Mouse (Mus musculus): Measurements from ENCODE around the gene Eif2b4. TPM values are rescaled to one million over a fixed set of nuclear protein-coding genes. Genes with fewer than 3 reads are reported as not detected.

Gene Eif2b4
- 39.1 TPM for polyA plus RNA-seq (2015; fragmentation: Illumina TruSeq; extraction: RNeasy Lipid Tissue Mini Kit (QIAGEN cat#74804); ENCODE audit: low read depth, low replicate concordance)

GRCm38 (mm10) chr5:31192939-31193630 lies at the start of gene Eif2b4, which contains the start of gene Snx17:
Gene Eif2b4 (minus strand): TSS chr5:31193430.
Gene Snx17 (plus strand): TSS chr5:31193227.

GRCm38 (mm10) chr5:31240637-31241521 lies 47.6 kb upstream of the Eif2b4 start, which contains the start of the genes Nrbp1 and Gm9970:
Gene Nrbp1 (plus strand): TSS chr5:31240864.
Gene Gm9970 (minus strand): TSS chr5:31241232.

DNA sequence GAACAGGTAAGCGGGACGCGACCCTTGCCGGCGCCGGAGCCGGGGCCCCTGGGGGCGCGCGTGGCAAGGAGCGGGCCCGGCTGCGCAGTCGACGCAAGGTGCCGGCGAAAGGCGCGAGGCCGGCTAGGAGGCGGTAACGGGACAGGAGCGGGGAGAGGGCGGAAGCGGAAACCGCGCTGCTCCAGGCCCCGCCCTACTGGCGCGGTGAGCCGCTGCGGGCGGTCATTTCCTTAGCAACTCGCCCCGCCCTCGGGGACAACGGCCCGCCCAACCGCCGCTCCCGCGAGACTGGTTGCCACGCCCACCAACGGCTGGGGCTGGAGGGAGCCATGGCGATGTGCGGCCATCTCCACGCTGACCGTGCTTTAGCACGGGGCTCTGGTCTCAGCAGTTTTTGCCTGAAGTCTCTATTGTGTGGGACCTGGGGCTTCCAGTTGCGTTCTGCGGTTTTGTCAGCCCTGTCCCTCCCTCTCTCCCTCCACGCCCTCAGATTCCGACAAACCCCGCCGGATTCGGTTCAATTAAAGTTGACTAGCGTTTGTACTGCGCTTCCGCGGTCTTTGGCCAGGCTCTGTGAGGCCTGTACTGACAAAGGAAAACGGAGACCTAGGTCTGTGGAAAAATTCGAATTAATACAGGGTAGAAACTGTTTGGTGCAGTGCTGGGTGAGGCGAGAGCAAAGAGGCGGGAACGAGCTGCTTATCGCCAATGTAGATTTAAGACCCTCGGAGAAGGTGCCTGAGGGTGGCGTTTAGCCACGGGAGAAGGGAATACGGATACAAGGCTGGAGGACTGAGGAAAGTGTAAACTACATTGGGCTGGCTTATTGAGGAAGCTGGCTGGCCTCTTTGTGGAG lies 27.4 kb upstream of the Eif2b4 start, which contains the start of gene Ppm1g:
Gene Ppm1g, minus strand, starts transcription at position 240 of the 856 bp plus-strand sequence.

GRCm38 (mm10) chr5:31201742-31202590 lies 8.7 kb upstream of the Eif2b4 start, which contains the start of gene Zfp513:
Gene Zfp513 (minus strand): TSS chr5:31202303.

GRCm38 (mm10) chr5:31179766-31180630 lies 13.2 kb downstream of the Eif2b4 start, which contains the start of the genes Gm29609 and Gtf3c2:
Gene Gm29609 (minus strand): TSS chr5:31179911.
Gene Gtf3c2 (minus strand): TSS chr5:31180144.

GRCm38 (mm10) chr5:31154152-31154553 lies 39.1 kb downstream of the Eif2b4 start, which contains the start of gene Mpv17:
Gene Mpv17 (minus strand): TSS chr5:31154251.

GRCm38 (mm10) chr5:31138241-31138967 lies 54.8 kb downstream of the Eif2b4 start, which contains the start of gene Ucn:
Gene Ucn (minus strand): TSS chr5:31138829.

Other genes starting within 250 kb of the Eif2b4 start
- gene Cgref1, start 247.8 kb downstream of the Eif2b4 start, polyA plus RNA-seq (2015; fragmentation: Illumina TruSeq; extraction: RNeasy Lipid Tissue Mini Kit (QIAGEN cat#74804); ENCODE audit: low read depth, low replicate concordance), result 26.6 TPM
- gene Preb, start 233.1 kb downstream of the Eif2b4 start, polyA plus RNA-seq (2015; fragmentation: Illumina TruSeq; extraction: RNeasy Lipid Tissue Mini Kit (QIAGEN cat#74804); ENCODE audit: low read depth, low replicate concordance), result 116 TPM
- gene Tcf23, start 224.8 kb downstream of the Eif2b4 start, polyA plus RNA-seq (2015; fragmentation: Illumina TruSeq; extraction: RNeasy Lipid Tissue Mini Kit (QIAGEN cat#74804); ENCODE audit: low read depth, low replicate concordance), result 0.37 TPM
- 160 TPM for gene Atraid, start 145.1 kb downstream of the Eif2b4 start, polyA plus RNA-seq (2015; fragmentation: Illumina TruSeq; extraction: RNeasy Lipid Tissue Mini Kit (QIAGEN cat#74804); ENCODE audit: low read depth, low replicate concordance)
- gene Slc5a6, start 144.5 kb downstream of the Eif2b4 start, polyA plus RNA-seq (2015; fragmentation: Illumina TruSeq; extraction: RNeasy Lipid Tissue Mini Kit (QIAGEN cat#74804); ENCODE audit: low read depth, low replicate concordance), result 22.1 TPM
- 7.9 TPM for gene Cad, start 138.7 kb downstream of the Eif2b4 start, polyA plus RNA-seq (2015; fragmentation: Illumina TruSeq; extraction: RNeasy Lipid Tissue Mini Kit (QIAGEN cat#74804); ENCODE audit: low read depth, low replicate concordance)
- not detected for gene Dnajc5g, start 87.1 kb downstream of the Eif2b4 start, polyA plus RNA-seq (2015; fragmentation: Illumina TruSeq; extraction: RNeasy Lipid Tissue Mini Kit (QIAGEN cat#74804); ENCODE audit: low read depth, low replicate concordance)
- 74.3 TPM for gene Slc30a3, start 85.2 kb downstream of the Eif2b4 start, polyA plus RNA-seq (2015; fragmentation: Illumina TruSeq; extraction: RNeasy Lipid Tissue Mini Kit (QIAGEN cat#74804); ENCODE audit: low read depth, low replicate concordance)
- not detected for gene Trim54, start 76.7 kb downstream of the Eif2b4 start, polyA plus RNA-seq (2015; fragmentation: Illumina TruSeq; extraction: RNeasy Lipid Tissue Mini Kit (QIAGEN cat#74804); ENCODE audit: low read depth, low replicate concordance)
- 2.1 TPM for gene Ucn, start 54.6 kb downstream of the Eif2b4 start, polyA plus RNA-seq (2015; fragmentation: Illumina TruSeq; extraction: RNeasy Lipid Tissue Mini Kit (QIAGEN cat#74804); ENCODE audit: low read depth, low replicate concordance)
- 99.9 TPM for gene Mpv17, start 39.2 kb downstream of the Eif2b4 start, polyA plus RNA-seq (2015; fragmentation: Illumina TruSeq; extraction: RNeasy Lipid Tissue Mini Kit (QIAGEN cat#74804); ENCODE audit: low read depth, low replicate concordance)
- gene Gm29609, start 13.5 kb downstream of the Eif2b4 start, polyA plus RNA-seq (2015; fragmentation: Illumina TruSeq; extraction: RNeasy Lipid Tissue Mini Kit (QIAGEN cat#74804); ENCODE audit: low read depth, low replicate concordance), result 1.1 TPM
- 46.1 TPM for gene Gtf3c2, start 13.3 kb downstream of the Eif2b4 start, polyA plus RNA-seq (2015; fragmentation: Illumina TruSeq; extraction: RNeasy Lipid Tissue Mini Kit (QIAGEN cat#74804); ENCODE audit: low read depth, low replicate concordance)
- 82.6 TPM for gene Snx17, start 203 bp downstream of the Eif2b4 start, polyA plus RNA-seq (2015; fragmentation: Illumina TruSeq; extraction: RNeasy Lipid Tissue Mini Kit (QIAGEN cat#74804); ENCODE audit: low read depth, low replicate concordance)
- gene Zfp513, start 8.9 kb upstream of the Eif2b4 start, polyA plus RNA-seq (2015; fragmentation: Illumina TruSeq; extraction: RNeasy Lipid Tissue Mini Kit (QIAGEN cat#74804); ENCODE audit: low read depth, low replicate concordance), result 26.5 TPM
- 62.2 TPM for gene Ppm1g, start 27.3 kb upstream of the Eif2b4 start, polyA plus RNA-seq (2015; fragmentation: Illumina TruSeq; extraction: RNeasy Lipid Tissue Mini Kit (QIAGEN cat#74804); ENCODE audit: low read depth, low replicate concordance)
- gene Nrbp1, start 47.4 kb upstream of the Eif2b4 start, polyA plus RNA-seq (2015; fragmentation: Illumina TruSeq; extraction: RNeasy Lipid Tissue Mini Kit (QIAGEN cat#74804); ENCODE audit: low read depth, low replicate concordance), result 97.5 TPM
- gene Gm9970, start 47.8 kb upstream of the Eif2b4 start, polyA plus RNA-seq (2015; fragmentation: Illumina TruSeq; extraction: RNeasy Lipid Tissue Mini Kit (QIAGEN cat#74804); ENCODE audit: low read depth, low replicate concordance), result not detected
- gene Krtcap3, start 58.3 kb upstream of the Eif2b4 start, polyA plus RNA-seq (2015; fragmentation: Illumina TruSeq; extraction: RNeasy Lipid Tissue Mini Kit (QIAGEN cat#74804); ENCODE audit: low read depth, low replicate concordance), result 2.6 TPM
- 44.4 TPM for gene Ift172, start 97.7 kb upstream of the Eif2b4 start, polyA plus RNA-seq (2015; fragmentation: Illumina TruSeq; extraction: RNeasy Lipid Tissue Mini Kit (QIAGEN cat#74804); ENCODE audit: low read depth, low replicate concordance)
- gene Fndc4, start 102.7 kb upstream of the Eif2b4 start, polyA plus RNA-seq (2015; fragmentation: Illumina TruSeq; extraction: RNeasy Lipid Tissue Mini Kit (QIAGEN cat#74804); ENCODE audit: low read depth, low replicate concordance), result 147 TPM
- gene Gckr, start 104.0 kb upstream of the Eif2b4 start, polyA plus RNA-seq (2015; fragmentation: Illumina TruSeq; extraction: RNeasy Lipid Tissue Mini Kit (QIAGEN cat#74804); ENCODE audit: low read depth, low replicate concordance), result 0.37 TPM

All from brain, adult 10 weeks (tissue).